Mouse (Mus musculus): ENCODE results near the gene Kit.

DNA sequence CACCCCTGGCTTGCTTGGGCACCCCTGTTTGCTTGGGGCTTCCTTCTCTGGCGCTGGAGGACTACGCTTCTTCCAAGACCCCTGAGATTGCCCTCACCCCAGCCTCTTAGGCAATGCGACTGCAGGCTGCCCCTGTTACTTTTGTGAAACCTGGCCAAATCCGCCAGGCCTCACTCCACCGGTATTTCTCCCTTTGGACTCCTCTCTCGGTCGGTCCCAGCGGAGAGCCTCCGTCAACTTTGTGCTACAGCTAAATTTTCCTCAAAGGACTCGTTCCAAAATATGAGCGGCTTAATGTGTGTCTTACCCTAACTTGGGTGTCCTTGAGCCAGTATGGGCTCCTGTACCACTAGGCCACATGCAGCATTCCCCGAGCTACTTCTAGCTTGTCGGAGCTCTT, 23.8 kb downstream of the Kit start:
- TF ChIP-seq CTCF (IDR thresholded peaks at IDR 0.05; ENCODE audit: low read depth) (no peak), EP300 (IDR thresholded peaks at IDR 0.05; ENCODE audit: low read depth) (no peak)

All from liver, embryonic 14.5 days (tissue).